Mouse (Mus musculus) ovary, postnatal 10 days (tissue): Measurements from ENCODE around the gene Top3a.

Source experiments
- DNase-seq: peaks from one replicate; pipeline ENCODE4 v3.0.0; 2022; ENCODE audit warnings: low spot score

The Top3a gene

GRCm38 (mm10) chr11:60774841-60775240, 2.3 kb downstream of the Top3a start:
- DNase-seq: no peak

GRCm38 (mm10) chr11:60774158-60774689, 2.9 kb downstream of the Top3a start:
- no peak for DNase-seq

- DNase-seq: no peak
Observed at GRCm38 (mm10) chr11:60772161-60772560, 5.0 kb downstream of the Top3a start.

- DNase-seq: no peak
Observed at GRCm38 (mm10) chr11:60770776-60771175, 6.4 kb downstream of the Top3a start.

GRCm38 (mm10) chr11:60769322-60769721, 7.8 kb downstream of the Top3a start:
- DNase-seq: no peak

- DNase-seq: no peak
Observed at GRCm38 (mm10) chr11:60766969-60767368, 10.2 kb downstream of the Top3a start.

- DNase-seq: no peak
Observed at GRCm38 (mm10) chr11:60761681-60762080, 15.5 kb downstream of the Top3a start.

- no peak for DNase-seq
Observed at GRCm38 (mm10) chr11:60755570-60755969, 21.6 kb downstream of the Top3a start.

GRCm38 (mm10) chr11:60740321-60740720, 36.8 kb downstream of the Top3a start:
- DNase-seq: no peak

- no peak for DNase-seq
Observed at GRCm38 (mm10) chr11:60737450-60737849, 39.7 kb downstream of the Top3a start.

GRCm38 (mm10) chr11:60736491-60736890, 40.7 kb downstream of the Top3a start:
- no peak for DNase-seq

- DNase-seq: no peak
Observed at GRCm38 (mm10) chr11:60735191-60735590, 42.0 kb downstream of the Top3a start.

GRCm38 (mm10) chr11:60734206-60734605, 43.0 kb downstream of the Top3a start:
- DNase-seq: no peak

- DNase-seq: no peak
Observed at GRCm38 (mm10) chr11:60731251-60731650, 45.9 kb downstream of the Top3a start.

GRCm38 (mm10) chr11:60730169-60730568, 47.0 kb downstream of the Top3a start:
- no peak for DNase-seq

- DNase-seq: no peak
Observed at GRCm38 (mm10) chr11:60729217-60729641, 47.9 kb downstream of the Top3a start.

GRCm38 (mm10) chr11:60728260-60728761, 48.9 kb downstream of the Top3a start, which contains the start of gene Mief2:
Gene Mief2, plus strand, starts transcription at chr11:60728398.
- DNase-seq: peak; percentile 79

- DNase-seq: no peak
Observed at GRCm38 (mm10) chr11:60727392-60728140, 49.6 kb downstream of the Top3a start.

- peak; percentile 56 for DNase-seq
Observed at GRCm38 (mm10) chr11:60726601-60727391, 50.4 kb downstream of the Top3a start, which contains the start of gene Flii. Gene Flii, minus strand, starts transcription at chr11:60727263.

- no peak for DNase-seq
Observed at GRCm38 (mm10) chr11:60719263-60719662, 57.9 kb downstream of the Top3a start.

- no peak for DNase-seq
Observed at GRCm38 (mm10) chr11:60715833-60716232, 61.3 kb downstream of the Top3a start.

- no peak for DNase-seq
Observed at GRCm38 (mm10) chr11:60712639-60713255, 64.4 kb downstream of the Top3a start.
